23 mouse cellular contexts compared by ENCODE assay signal in the genomic region with DNA sequence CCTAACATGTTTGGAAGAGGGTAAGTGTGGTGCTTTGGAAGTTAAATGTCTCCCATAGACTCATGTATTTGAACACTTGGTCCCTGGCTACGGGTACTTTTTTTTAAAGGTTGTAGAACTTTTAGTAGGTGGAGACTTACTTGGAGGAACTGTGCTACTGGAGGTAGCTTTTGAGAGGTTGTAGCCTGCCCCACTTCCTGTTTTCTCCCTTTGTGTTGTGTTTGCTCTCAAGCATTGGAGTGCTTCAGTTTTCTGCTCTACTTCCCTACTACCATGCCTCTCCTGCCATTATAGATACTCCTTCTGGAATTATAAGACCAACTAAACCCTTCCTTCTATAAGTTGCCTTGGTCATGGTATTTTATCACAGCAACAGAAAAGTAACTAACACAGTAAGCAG. TPM values are rescaled to one million over a fixed set of nuclear protein-coding genes. Genes with fewer than 3 reads are reported as not detected.
DNase-seq lines count a peak whose midpoint lies in the region; ATAC-seq and TF ChIP-seq lines count a peak whose summit lies in the region.
"Had no signal": no experiment of that assay in that cellular context is flagged by ENCODE, and none has a peak within 500 bp of the region (broad histone marks: within the 10 kb centered on the region; RNA-seq: fewer than 3 reads in every experiment).

No protein-coding gene starts in this region.

- H3K27ac ChIP-seq in MEL (ENCODE audit: control insufficient read depth, low read depth, low read length) = no peak overlapping the region
- no peak overlapping the region for H3K27ac ChIP-seq in layer of hippocampus, adult 2 months
- no peak overlapping the region for H3K27ac ChIP-seq in forebrain, embryonic 15.5 days (replicated peaks)
- H3K27ac ChIP-seq: embryonic facial prominence, embryonic 10.5 days; embryonic facial prominence, embryonic 12.5 days; forebrain, embryonic 13.5 days had no signal

- no peak overlapping the region for H3K4me3 ChIP-seq in MEL (ENCODE audit: control insufficient read depth in 1 of 2, insufficient read depth in 1 of 2, low read depth in 2 of 2, low read length in 2 of 2)
- H3K4me3 ChIP-seq in layer of hippocampus, adult 2 months = no peak overlapping the region
- no peak overlapping the region for H3K4me3 ChIP-seq in forebrain, embryonic 15.5 days
- H3K4me3 ChIP-seq: embryonic facial prominence, embryonic 10.5 days; embryonic facial prominence, embryonic 12.5 days; forebrain, embryonic 13.5 days had no signal

- H3K9ac ChIP-seq in MEL (ENCODE audit: control insufficient read depth, low read depth, low read length, poor library complexity, severe bottlenecking) = no peak overlapping the region
- no peak overlapping the region for H3K9ac ChIP-seq in forebrain, embryonic 15.5 days (replicated peaks)
- H3K9ac ChIP-seq: embryonic facial prominence, embryonic 12.5 days; forebrain, embryonic 13.5 days had no signal

- 92% methylated on average over 1 of the region's 1 CpGs for WGBS in forebrain, embryonic 15.5 days

- H3K4me1 ChIP-seq in MEL (ENCODE audit: control insufficient read depth in 1 of 2, insufficient read depth in 2 of 2, low read length in 2 of 2) = 0 out of 4 replicates have a peak, but pooled peaks cover 0 to 3% of the 10 kb centered on the region in 2 experiments
- no peaks in the 10 kb centered on the region for H3K4me1 ChIP-seq in forebrain, embryonic 15.5 days
- H3K4me1 ChIP-seq: embryonic facial prominence, embryonic 12.5 days; forebrain, embryonic 13.5 days had no signal

- TF ChIP-seq CTCF in MEL (IDR thresholded peaks at IDR 0.05 in 2 of 3, conservative IDR thresholded peaks at IDR 0.05 in 1 of 3; ENCODE audit: control insufficient read depth in 1 of 3, insufficient read depth in 1 of 3, low read depth in 2 of 3, low read length in 3 of 3, poor library complexity in 1 of 3, severe bottlenecking in 1 of 3) = no peak
- no peak for TF ChIP-seq CTCF in layer of hippocampus, adult 2 months (conservative IDR thresholded peaks at IDR 0.05)

- no peaks in the 10 kb centered on the region for H3K79me2 ChIP-seq in MEL (ENCODE audit: control insufficient read depth, insufficient read depth, low read length, poor library complexity)

- TF ChIP-seq POLR2A in MEL (IDR thresholded peaks at IDR 0.05; ENCODE audit: control insufficient read depth in 1 of 2, insufficient read depth in 1 of 2, low read depth in 1 of 2, low read length in 2 of 2, poor library complexity in 1 of 2) = no peak

- peak; percentile 1 for DNase-seq in A20 (ENCODE audit: low read depth, low spot score)
- peak; percentile 57 for DNase-seq in MEL (ENCODE audit: low read depth, low spot score)
- DNase-seq in splenic B cell, adult 2 months (ENCODE audit: low read depth, low spot score) = peak; percentile 0
- DNase-seq in heart, adult 18-20 months = no peak
- DNase-seq in layer of hippocampus, adult 2 months (ENCODE audit: low spot score in 2 of 2) = no peak
- DNase-seq: adrenal gland, adult 8-10 months; adrenal gland, postnatal 14 days; adrenal gland, postnatal 36 days; cerebellum, adult 11 months; cerebellum, adult 18-20 months; cerebellum, adult 8-10 months; cerebellum, adult 9-11 months; cerebellum, postnatal 14 days; cerebellum, postnatal 36 days had no signal

- TF ChIP-seq RAD21 in MEL (IDR thresholded peaks at IDR 0.05; ENCODE audit: low read depth, low read length) = no peak

- no peak overlapping the region for H3K4me2 ChIP-seq in forebrain, embryonic 15.5 days (replicated peaks)
- H3K4me2 ChIP-seq: embryonic facial prominence, embryonic 12.5 days; forebrain, embryonic 13.5 days had no signal

- no peak for TF ChIP-seq EP300 in MEL (IDR thresholded peaks at IDR 0.05; ENCODE audit: low read depth in 1 of 2, low read length in 2 of 2)

- ATAC-seq in common myeloid progenitor, adult 5-6 weeks (replicated peaks; ENCODE audit: low read depth, poor library complexity, severe bottlenecking) = 0 out of 2 replicates have a peak, but pooled peaks have one; percentile 39
- ATAC-seq in forebrain, embryonic 15.5 days (replicated peaks) = no peak
- ATAC-seq: activated CD4-positive, CD25-positive, alpha-beta regulatory T cell, adult 4 months; forebrain, embryonic 13.5 days; forebrain, embryonic 16.5 days; Patski had no signal

- H3K27me3 ChIP-seq in MEL (ENCODE audit: control insufficient read depth in 1 of 2, insufficient read depth in 2 of 2, low read length in 2 of 2) = no peaks in the 10 kb centered on the region
- no peaks in the 10 kb centered on the region for H3K27me3 ChIP-seq in splenic B cell, adult 2 months (ENCODE audit: control insufficient read depth, insufficient read depth, low read length, poor library complexity, severe bottlenecking)
- no peaks in the 10 kb centered on the region for H3K27me3 ChIP-seq in forebrain, embryonic 15.5 days

- no peaks in the 10 kb centered on the region; a peak in 1 of 4 replicates for H3K36me3 ChIP-seq in MEL (ENCODE audit: control insufficient read depth in 1 of 2, insufficient read depth in 2 of 2, low read length in 2 of 2)
- H3K36me3 ChIP-seq in splenic B cell, adult 2 months (ENCODE audit: control insufficient read depth, insufficient read depth, low read length, poor library complexity, severe bottlenecking) = no peaks in the 10 kb centered on the region
- no peaks in the 10 kb centered on the region for H3K36me3 ChIP-seq in forebrain, embryonic 15.5 days
- H3K36me3 ChIP-seq: embryonic facial prominence, embryonic 10.5 days; embryonic facial prominence, embryonic 12.5 days; G1E had no signal

- no peaks in the 10 kb centered on the region for H3K9me3 ChIP-seq in MEL (replicated peaks; ENCODE audit: insufficient read depth, low read length)
- no peaks in the 10 kb centered on the region for H3K9me3 ChIP-seq in forebrain, embryonic 15.5 days
- H3K9me3 ChIP-seq: embryonic facial prominence, embryonic 10.5 days; embryonic facial prominence, embryonic 12.5 days; forebrain, embryonic 13.5 days; G1E had no signal

TF ChIP-seq in MEL, 35 proteins besides CTCF, POLR2A, EP300 and RAD21:
- TF ChIP-seq USF2 (IDR thresholded peaks at IDR 0.05; ENCODE audit: borderline replicate concordance in 1 of 2, insufficient read depth in 1 of 2, low read depth in 1 of 2, low read length in 2 of 2) = no peak
- TF ChIP-seq MYB (IDR thresholded peaks at IDR 0.05; ENCODE audit: low read depth, low read length) = no peak
- peak; percentile 51; the same call in 1 of the 2 replicates for TF ChIP-seq ELF1 (IDR thresholded peaks at IDR 0.05; ENCODE audit: low read depth, low read length)
- no peak for TF ChIP-seq MYC (IDR thresholded peaks at IDR 0.05; ENCODE audit: low read depth, low read length)
- no peak for TF ChIP-seq KAT2A (conservative IDR thresholded peaks at IDR 0.05; ENCODE audit: low read depth, low read length)

RNA-seq across cellular contexts. Expression of gene Eda, which starts 5.3 kb away (rescaled TPM):
- total RNA-seq in MEL (2012; rRNA removed) = 1.7 and 2.0 TPM in 2 replicates
- 1 to 10 TPM in 1 of 2 experiments, not detected in 1; 3.6 TPM for polyA plus RNA-seq in MEL (2012; ENCODE audit: insufficient read depth in 1 of 2, insufficient read length in 2 of 2, low read depth in 1 of 2, low replicate concordance in 2 of 2, missing spikeins in 1 of 2)
- total RNA-seq in common myeloid progenitor, adult 5-6 weeks (2017) = 0.96 and 1.1 TPM in 2 replicates
- total RNA-seq in heart, adult 18-20 months (2021) = 1 to 10 TPM; 1.6 to 1.9 TPM
- 1 to 10 TPM; 4.7 to 5.7 TPM for total RNA-seq in layer of hippocampus, adult 2 months (2021)
- 1.5 and 2.1 TPM in 2 replicates for polyA plus RNA-seq in forebrain, embryonic 15.5 days (2015; fragmentation: Nextera tagmentation; extraction: Ambion mirVana)

Comparison
In these comparisons a context has a peak if more than half of its experiments do, and no peak if none do; other contexts are left out.
1. DNase-seq: peak in A20 (single experiment), MEL (single experiment) and splenic B cell, adult 2 months (single experiment); none in heart, adult 18-20 months (0 of 2) and layer of hippocampus, adult 2 months (0 of 2).